Mouse (Mus musculus): Measurements from ENCODE around the gene Was. TPM values are rescaled to one million over a fixed set of nuclear protein-coding genes. Genes with fewer than 3 reads are reported as not detected.
"Not testable (repeated sequence)": the region's sequence is repeated elsewhere in the genome, so short reads cannot be mapped to it uniquely, and the experiment has no call there.

Gene Was
- polyA plus RNA-seq, 1 experiment from 2014 or later, result 0.26 TPM

DNA sequence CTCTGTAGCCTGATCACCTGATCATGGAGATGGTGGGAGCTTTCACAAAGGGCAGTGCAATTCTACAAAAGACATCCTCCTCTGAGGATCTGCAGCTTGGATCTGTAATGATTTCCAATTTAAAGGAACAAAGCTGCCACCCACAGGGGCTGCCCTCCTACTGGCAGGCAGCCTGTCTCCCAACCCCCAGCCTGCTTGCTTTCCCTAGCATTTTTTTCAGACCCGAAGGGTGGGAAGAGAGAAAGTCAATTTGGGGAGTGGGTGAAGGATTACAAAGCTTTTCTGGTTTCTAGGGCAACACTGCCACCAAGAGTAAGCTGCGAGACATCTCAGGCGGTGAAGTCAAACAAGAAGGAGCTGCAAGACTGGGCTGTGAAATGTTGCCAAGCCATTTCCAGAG lies 10.7 kb upstream of the Was start:
- H3K4me2 ChIP-seq (replicated peaks), result peak overlapping the region; percentile 5; the same call in 1 of the 2 replicates
- no peaks in the 10 kb centered on the region for H3K9me3 ChIP-seq
- no peak overlapping the region for H3K9ac ChIP-seq (replicated peaks)
- H3K27me3 ChIP-seq, result no peaks in the 10 kb centered on the region
- WGBS, result 24% methylated on average over 3 of the region's 3 CpGs
- H3K27ac ChIP-seq (replicated peaks), result peak overlapping the region; percentile 64; the same call in 1 of the 2 replicates
- ATAC-seq (ENCODE audit: low FRiP score, low read depth), result peak; percentile 59
- no peak overlapping the region for H3K4me3 ChIP-seq
- peaks cover 6% of the 10 kb centered on the region; the same call in 1 of the 2 replicates for H3K4me1 ChIP-seq
- no peaks in the 10 kb centered on the region for H3K36me3 ChIP-seq

DNA sequence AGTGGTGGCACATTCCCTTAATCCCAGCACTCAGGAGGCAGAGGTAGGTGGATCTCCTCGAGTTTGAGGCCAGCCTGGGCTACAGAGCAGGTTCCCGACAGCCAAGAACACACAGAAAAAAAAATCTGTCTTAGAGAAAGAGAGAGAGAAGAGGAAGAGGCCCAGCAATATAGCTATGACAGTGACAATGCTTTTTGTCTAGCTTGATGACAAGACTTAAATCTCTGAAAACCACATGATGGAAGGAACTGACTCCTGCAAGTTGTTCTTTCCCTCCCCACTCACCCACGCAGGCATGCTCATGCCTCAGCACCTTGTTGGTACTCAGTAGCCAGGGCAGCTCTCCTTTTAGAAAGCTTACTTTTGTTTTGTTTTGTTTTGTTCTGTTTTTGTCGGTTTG lies 9.1 kb upstream of the Was start:
- H3K4me3 ChIP-seq, result no peak overlapping the region
- no peaks in the 10 kb centered on the region for H3K36me3 ChIP-seq
- H3K27ac ChIP-seq (replicated peaks), result no peak overlapping the region
- no peak overlapping the region for H3K9ac ChIP-seq (replicated peaks)
- H3K27me3 ChIP-seq, result no peaks in the 10 kb centered on the region
- H3K4me1 ChIP-seq, result peaks cover 6% of the 10 kb centered on the region; the same call in 1 of the 2 replicates
- ATAC-seq (ENCODE audit: low FRiP score, low read depth), result no peak
- WGBS, result 68% methylated on average over 4 of the region's 4 CpGs
- no peak overlapping the region for H3K4me2 ChIP-seq (replicated peaks)
- no peaks in the 10 kb centered on the region for H3K9me3 ChIP-seq

DNA sequence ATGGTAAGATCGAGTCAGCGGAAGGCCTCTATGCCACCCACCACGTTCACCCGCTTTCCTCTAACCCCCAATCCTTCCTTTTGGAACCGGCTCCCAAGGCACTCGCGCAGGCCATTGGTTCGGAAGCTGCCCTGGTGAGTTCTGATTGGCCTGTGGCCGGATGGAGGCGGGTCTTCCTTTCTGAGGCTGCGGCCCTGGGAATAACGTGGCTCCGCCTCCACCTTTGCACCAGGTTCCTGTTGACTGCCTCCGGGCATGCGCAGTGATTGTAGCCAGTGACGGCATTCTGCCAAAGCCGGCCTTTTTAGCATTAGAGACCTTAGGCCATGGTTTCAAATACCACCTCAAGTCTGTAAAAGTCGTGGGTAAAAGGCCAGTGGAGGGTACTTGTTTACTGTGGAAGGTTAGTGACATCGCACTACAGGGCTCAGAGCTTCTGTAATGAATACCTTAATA lies 6.5 kb upstream of the Was start:
- Histone ChIP-seq H3K4me3 (peak overlapping the region; percentile 27), H3K4me2 (replicated peaks) (peak overlapping the region; percentile 42), H3K36me3 (no peaks in the 10 kb centered on the region), H3K27ac (replicated peaks) (no peak overlapping the region), H3K4me1 (peaks cover 6% of the 10 kb centered on the region; the same call in 1 of the 2 replicates), H3K9ac (replicated peaks) (no peak overlapping the region), H3K27me3 (no peaks in the 10 kb centered on the region), H3K9me3 (no peaks in the 10 kb centered on the region)
- peak; percentile 91 for ATAC-seq (ENCODE audit: low FRiP score, low read depth)
- WGBS, result 14% methylated on average over 15 of the region's 19 CpGs

- H3K27me3 ChIP-seq; H3K9me3 ChIP-seq; H3K36me3 ChIP-seq; H3K9ac ChIP-seq (replicated peaks); H3K27ac ChIP-seq (replicated peaks); H3K4me1 ChIP-seq: not testable (repeated sequence)
- peak overlapping the region; percentile 27 for H3K4me3 ChIP-seq
- ATAC-seq (ENCODE audit: low FRiP score, low read depth), result peak; percentile 89
- WGBS, result 23% methylated on average over 2 of the region's 48 CpGs
- H3K4me2 ChIP-seq (replicated peaks), result peak overlapping the region; percentile 47
These were observed 5.9 kb upstream of the Was start for GRCm38 (mm10) chrX:8096068-8096786.

GRCm38 (mm10) chrX:8095546-8095945 lies 5.2 kb upstream of the Was start:
- Histone ChIP-seq H3K4me1 (peaks cover 4% of the 10 kb centered on the region; the same call in 1 of the 2 replicates), H3K27ac (replicated peaks) (no peak overlapping the region), H3K4me3 (no peak overlapping the region), H3K9ac (replicated peaks) (no peak overlapping the region), H3K4me2 (replicated peaks) (peak overlapping the region; percentile 47), H3K27me3 (no peaks in the 10 kb centered on the region), H3K36me3 (no peaks in the 10 kb centered on the region), H3K9me3 (no peaks in the 10 kb centered on the region)
- ATAC-seq (ENCODE audit: low FRiP score, low read depth), result no peak
- 87% methylated on average over 10 of the region's 10 CpGs for WGBS

DNA sequence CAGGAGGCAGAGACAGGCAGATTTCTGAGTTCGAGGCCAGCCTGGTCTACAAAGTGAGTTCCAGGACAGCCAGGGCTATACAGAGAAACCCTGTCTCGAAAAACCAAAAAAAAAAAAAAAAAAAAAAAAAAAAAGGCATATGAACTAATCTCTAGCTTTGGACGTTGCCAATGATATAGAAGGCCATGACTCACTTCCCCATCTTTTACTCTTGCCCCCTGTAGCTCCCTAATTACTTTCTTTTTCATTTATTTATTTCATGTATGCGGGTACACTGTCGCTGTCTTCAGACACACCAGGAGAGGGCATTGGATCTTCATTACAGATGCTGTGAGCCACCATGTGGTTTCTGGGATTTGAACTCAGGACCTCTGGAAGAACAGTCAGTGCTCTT lies 653 bp upstream of the Was start:
- 84% methylated on average over 4 of the region's 5 CpGs for WGBS
- H3K9ac ChIP-seq (replicated peaks); H3K27me3 ChIP-seq; H3K27ac ChIP-seq (replicated peaks); H3K36me3 ChIP-seq; H3K4me2 ChIP-seq (replicated peaks); H3K9me3 ChIP-seq; ATAC-seq (ENCODE audit: low FRiP score, low read depth); H3K4me1 ChIP-seq; H3K4me3 ChIP-seq: not testable (repeated sequence)

DNA sequence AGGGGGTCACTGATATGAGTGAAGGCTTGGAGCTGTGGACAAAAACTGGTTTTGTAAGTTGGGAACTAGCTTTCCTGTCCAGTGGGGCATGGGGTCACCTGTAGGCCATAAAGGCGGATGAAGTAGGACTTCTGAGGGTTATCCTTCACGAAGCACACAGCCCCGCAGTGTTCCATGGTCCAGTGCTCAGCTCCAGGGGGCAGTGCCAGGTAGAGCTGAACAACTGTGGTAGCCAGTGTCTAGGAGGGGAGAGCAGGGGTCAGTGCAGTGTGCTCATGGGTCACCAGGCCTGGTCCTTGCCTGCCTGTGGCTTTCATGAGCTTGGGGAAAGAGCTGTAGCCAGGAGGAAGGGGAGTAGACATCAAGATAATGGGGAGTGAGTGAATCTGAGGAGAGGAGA lies 552 bp downstream of the Was start:
- H3K4me3 ChIP-seq, result no peak overlapping the region
- H3K9me3 ChIP-seq, result no peaks in the 10 kb centered on the region
- H3K27me3 ChIP-seq, result no peaks in the 10 kb centered on the region
- no peak for ATAC-seq (ENCODE audit: low FRiP score, low read depth)
- H3K9ac ChIP-seq (replicated peaks), result no peak overlapping the region
- H3K4me2 ChIP-seq (replicated peaks), result no peak overlapping the region
- 91% methylated on average over 3 of the region's 3 CpGs for WGBS
- no peak overlapping the region for H3K27ac ChIP-seq (replicated peaks)
- H3K36me3 ChIP-seq, result no peaks in the 10 kb centered on the region
- H3K4me1 ChIP-seq, result no peaks in the 10 kb centered on the region

- ATAC-seq (ENCODE audit: low FRiP score, low read depth), result no peak
- no peak overlapping the region for H3K4me2 ChIP-seq (replicated peaks)
- H3K4me1 ChIP-seq, result no peaks in the 10 kb centered on the region
- no peaks in the 10 kb centered on the region for H3K9me3 ChIP-seq
- no peaks in the 10 kb centered on the region for H3K27me3 ChIP-seq
- WGBS, result 86% methylated on average over 8 of the region's 8 CpGs
- H3K9ac ChIP-seq (replicated peaks), result no peak overlapping the region
- no peaks in the 10 kb centered on the region for H3K36me3 ChIP-seq
- no peak overlapping the region for H3K27ac ChIP-seq (replicated peaks)
- H3K4me3 ChIP-seq, result no peak overlapping the region
These were observed 4.7 kb downstream of the Was start for GRCm38 (mm10) chrX:8085611-8086010.

DNA sequence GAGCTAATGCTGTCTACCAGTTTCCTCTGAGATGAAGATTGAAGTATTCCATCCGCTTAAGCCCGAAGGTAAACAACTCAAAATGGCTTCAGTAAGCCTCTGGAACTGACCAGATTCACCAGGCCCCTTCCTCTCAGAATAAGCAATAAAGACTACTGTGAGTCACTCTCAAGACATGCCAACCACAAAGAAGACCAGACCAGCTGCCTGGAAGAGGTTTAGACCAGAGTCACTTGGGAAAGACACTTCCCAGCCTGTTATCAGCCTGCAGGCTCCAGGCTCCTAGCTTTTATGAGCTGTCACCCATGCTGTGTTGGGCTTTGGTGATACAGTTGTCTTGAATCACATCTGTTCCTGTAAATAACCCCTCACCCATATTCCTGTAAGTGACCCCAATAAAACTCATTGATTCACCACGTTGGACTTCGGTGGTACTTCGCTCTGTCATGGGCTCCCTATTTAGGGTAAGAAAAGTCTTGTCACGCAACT lies 5.5 kb downstream of the Was start:
- Histone ChIP-seq H3K4me1 (no peaks in the 10 kb centered on the region), H3K4me3 (no peak overlapping the region), H3K9me3 (no peaks in the 10 kb centered on the region), H3K36me3 (no peaks in the 10 kb centered on the region), H3K27me3 (no peaks in the 10 kb centered on the region), H3K27ac (replicated peaks) (no peak overlapping the region), H3K9ac (replicated peaks) (no peak overlapping the region), H3K4me2 (replicated peaks) (no peak overlapping the region)
- ATAC-seq (ENCODE audit: low FRiP score, low read depth), result no peak
- WGBS, result 89% methylated on average over 6 of the region's 6 CpGs

- 0 out of 2 replicates have a peak, but pooled peaks cover 7% of the 10 kb centered on the region for H3K4me1 ChIP-seq
- no peaks in the 10 kb centered on the region for H3K9me3 ChIP-seq
- H3K4me3 ChIP-seq, result peak overlapping the region; percentile 58
- H3K9ac ChIP-seq (replicated peaks), result peak overlapping the region; percentile 50
- no peaks in the 10 kb centered on the region for H3K27me3 ChIP-seq
- ATAC-seq (ENCODE audit: low FRiP score, low read depth), result peak; percentile 28
- peaks cover 13% of the 10 kb centered on the region for H3K36me3 ChIP-seq
- 41% methylated on average over 3 of the region's 3 CpGs for WGBS
- peak overlapping the region; percentile 52 for H3K4me2 ChIP-seq (replicated peaks)
- H3K27ac ChIP-seq (replicated peaks), result peak overlapping the region; percentile 73
These were observed 15.2 kb downstream of the Was start for GRCm38 (mm10) chrX:8075104-8075503.

DNA sequence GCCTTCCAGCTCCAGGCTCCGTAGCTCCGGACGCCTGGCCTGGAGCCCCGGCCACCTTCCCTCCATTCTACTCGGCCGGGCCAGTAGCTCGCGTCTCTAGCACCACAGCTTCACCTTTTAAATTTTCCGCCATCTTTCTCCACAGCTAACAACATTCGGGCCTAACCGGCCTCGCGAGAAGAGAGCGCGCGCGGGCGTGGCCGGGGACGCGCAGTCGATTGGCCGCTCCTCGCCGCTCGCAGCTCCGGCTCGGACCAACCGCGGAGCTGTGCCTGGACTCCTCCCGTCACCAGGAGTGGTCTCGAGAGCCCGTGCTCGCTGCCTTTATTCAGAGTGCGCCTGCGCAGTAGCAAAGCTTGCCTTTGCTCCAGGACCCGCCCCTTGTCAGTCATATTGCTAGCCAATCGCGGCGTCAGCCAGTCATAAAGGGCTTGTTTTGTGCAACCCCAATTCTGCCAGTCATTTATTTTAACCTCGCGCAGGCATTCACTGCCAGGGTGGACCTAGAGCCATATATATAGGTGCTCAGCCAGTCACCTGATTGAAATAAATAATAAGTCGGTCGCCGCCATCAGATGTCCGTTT lies 15.8 kb downstream of the Was start, which contains the start of gene Suv39h1:
Gene Suv39h1 (minus strand): TSS at position 331 of the 585 bp plus-strand sequence.
- H3K36me3 ChIP-seq, result peaks cover 13% of the 10 kb centered on the region
- H3K4me2 ChIP-seq (replicated peaks), result peak within 1 kb of the TSS; percentile 52
- no peaks in the 10 kb centered on the region for H3K9me3 ChIP-seq
- WGBS, result 29% methylated on average over 46 of the region's 46 CpGs
- no peaks in the 10 kb centered on the region for H3K27me3 ChIP-seq
- peak within 1 kb of the TSS; percentile 86 for H3K27ac ChIP-seq (replicated peaks)
- 0 out of 2 replicates have a peak, but pooled peaks cover 7% of the 10 kb centered on the region for H3K4me1 ChIP-seq
- peak; percentile 97 for ATAC-seq (ENCODE audit: low FRiP score, low read depth)
- peak within 1 kb of the TSS; percentile 58 for H3K4me3 ChIP-seq
- peak within 1 kb of the TSS; percentile 55 for H3K9ac ChIP-seq (replicated peaks)

DNA sequence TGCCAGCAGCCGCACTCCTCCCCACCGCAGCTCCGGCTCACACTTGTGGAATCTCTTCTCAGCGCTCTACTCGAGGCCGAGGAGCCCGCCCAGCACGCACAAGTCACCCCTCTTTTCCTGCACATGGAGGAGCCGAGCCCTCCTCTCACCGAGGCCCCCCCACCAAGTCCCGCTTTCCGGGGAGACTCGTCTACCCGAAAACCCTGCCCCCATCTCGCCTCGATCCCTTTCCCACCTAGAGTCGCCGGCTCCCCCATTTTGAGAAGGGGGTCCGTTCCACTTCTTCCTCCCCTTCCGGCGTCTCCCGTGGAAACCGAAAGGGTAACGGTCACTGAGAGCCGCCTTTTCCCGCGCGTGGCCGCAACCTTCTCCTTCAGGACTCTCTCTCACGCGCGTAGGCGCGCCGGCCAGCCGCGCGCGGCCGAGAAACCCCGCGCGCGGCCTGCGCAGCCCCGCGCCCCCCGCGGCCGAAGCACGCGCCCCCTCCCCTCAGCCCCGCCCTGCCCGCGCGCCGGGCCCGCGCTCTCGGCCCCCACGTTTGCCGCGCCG lies 16.3 kb downstream of the Was start:
- 29% methylated on average over 51 of the region's 64 CpGs for WGBS
- Histone ChIP-seq H3K4me2 (replicated peaks) (peak overlapping the region; percentile 52), H3K4me3 (peak overlapping the region; percentile 58), H3K36me3 (peaks cover 16% of the 10 kb centered on the region), H3K4me1 (0 out of 2 replicates have a peak, but pooled peaks cover 7% of the 10 kb centered on the region), H3K9ac (replicated peaks) (peak overlapping the region; percentile 55), H3K27me3 (no peaks in the 10 kb centered on the region), H3K9me3 (no peaks in the 10 kb centered on the region), H3K27ac (replicated peaks) (peak overlapping the region; percentile 86)
- ATAC-seq (ENCODE audit: low FRiP score, low read depth), result peak; percentile 7; the same call in 1 of the 2 replicates
